Mouse (Mus musculus): ENCODE measurements around the gene Gm49510. TPM values are rescaled to one million over a fixed set of nuclear protein-coding genes. Genes with fewer than 3 reads are reported as not detected.
A peak's percentile ranks its signal among the peaks of the same experiment; 100 is the strongest.

Gene Gm49510
- total and polyA plus RNA-seq, 3 experiments: 0.17 to 0.27 TPM; not detected in 1

GRCm38 (mm10) chr15:78931577-78931976 is 32.1 kb downstream of the Gm49510 start (continued):
- TF ChIP-seq TBP (IDR thresholded peaks at IDR 0.05; ENCODE audit: low read depth, low read length): peak; percentile 53; the same call in 1 of the 2 replicates
- no peak for TF ChIP-seq GABPA (IDR thresholded peaks at IDR 0.05; ENCODE audit: low read depth, low read length)
- TF ChIP-seq BHLHE40 (IDR thresholded peaks at IDR 0.05; ENCODE audit: borderline replicate concordance, low read depth, low read length): no peak
- no peak for TF ChIP-seq POLR2A (IDR thresholded peaks at IDR 0.05; ENCODE audit: control insufficient read depth in 1 of 2, insufficient read depth in 1 of 2, low read depth in 1 of 2, low read length in 2 of 2, poor library complexity in 1 of 2)
- TF ChIP-seq ZMIZ1 (IDR thresholded peaks at IDR 0.05; ENCODE audit: low read depth, low read length): no peak
- no peak for TF ChIP-seq TCF12 (IDR thresholded peaks at IDR 0.05; ENCODE audit: low read depth, low read length)
- no peak for TF ChIP-seq MEF2A (IDR thresholded peaks at IDR 0.05; ENCODE audit: extremely low read depth, insufficient replicate concordance, low read depth, low read length, poor library complexity, severe bottlenecking)
- TF ChIP-seq ZC3H11A (IDR thresholded peaks at IDR 0.05; ENCODE audit: low read depth, low read length): peak; percentile 53
- TF ChIP-seq KAT2A (conservative IDR thresholded peaks at IDR 0.05; ENCODE audit: low read depth, low read length): no peak
- TF ChIP-seq NRF1 (IDR thresholded peaks at IDR 0.05; ENCODE audit: insufficient read depth, low read depth, low read length, poor library complexity, severe bottlenecking): no peak
- no peak for TF ChIP-seq POLR2AphosphoS2 (IDR thresholded peaks at IDR 0.05; ENCODE audit: low read length)
- no peak for TF ChIP-seq EP300 (IDR thresholded peaks at IDR 0.05; ENCODE audit: low read depth in 1 of 2, low read length in 2 of 2)

GRCm38 (mm10) chr15:78934784-78935320 is 35.4 kb downstream of the Gm49510 start, which contains the start of gene Nol12:
Gene Nol12 (plus strand): TSS chr15:78934933.
- Histone ChIP-seq H3K9ac (ENCODE audit: control insufficient read depth, low read depth, low read length, poor library complexity, severe bottlenecking) (peak within 1 kb of the TSS; percentile 98), H3K27ac (ENCODE audit: control insufficient read depth, low read depth, low read length) (peak within 1 kb of the TSS; percentile 100), H3K9me3 (replicated peaks; ENCODE audit: insufficient read depth, low read length) (no peaks in the 10 kb centered on the region), H3K4me3 (ENCODE audit: control insufficient read depth in 1 of 2, insufficient read depth in 1 of 2, low read depth in 2 of 2, low read length in 2 of 2) (peak within 1 kb of the TSS; percentile 75 to 100), H3K36me3 (ENCODE audit: control insufficient read depth in 1 of 2, insufficient read depth in 2 of 2, low read length in 2 of 2) (peaks cover 0 to 12% of the 10 kb centered on the region in 2 experiments; a peak in 2 of 4 replicates), H3K4me1 (ENCODE audit: control insufficient read depth in 1 of 2, insufficient read depth in 2 of 2, low read length in 2 of 2) (peaks cover 0 to 21% of the 10 kb centered on the region in 2 experiments; a peak in 2 of 4 replicates), H3K79me2 (ENCODE audit: control insufficient read depth, insufficient read depth, low read length, poor library complexity) (peaks cover 13% of the 10 kb centered on the region), H3K27me3 (ENCODE audit: control insufficient read depth in 1 of 2, insufficient read depth in 2 of 2, low read length in 2 of 2) (no peaks in the 10 kb centered on the region)
- DNase-seq (ENCODE audit: low read depth, low spot score): peak; percentile 95
- TF ChIP-seq ZNF384 (IDR thresholded peaks at IDR 0.05; ENCODE audit: low read depth, low read length): 0 out of 2 replicates have a peak, but pooled peaks have one; percentile 8
- TF ChIP-seq POLR2AphosphoS2 (IDR thresholded peaks at IDR 0.05; ENCODE audit: low read length): peak; percentile 65
- TF ChIP-seq NRF1 (IDR thresholded peaks at IDR 0.05; ENCODE audit: insufficient read depth, low read depth, low read length, poor library complexity, severe bottlenecking): no peak
- TF ChIP-seq TAL1 (IDR thresholded peaks at IDR 0.05; ENCODE audit: low read length): no peak
- peak; percentile 87 for TF ChIP-seq MAX (IDR thresholded peaks at IDR 0.05; ENCODE audit: low read length)
- TF ChIP-seq USF2 (IDR thresholded peaks at IDR 0.05; ENCODE audit: borderline replicate concordance in 1 of 2, insufficient read depth in 1 of 2, low read depth in 1 of 2, low read length in 2 of 2): no peak
- TF ChIP-seq CHD1 (IDR thresholded peaks at IDR 0.05; ENCODE audit: low read depth, low read length): no peak
- TF ChIP-seq MYC (IDR thresholded peaks at IDR 0.05; ENCODE audit: low read depth, low read length): peak; percentile 98
- no peak for TF ChIP-seq POLR2AphosphoS5 (IDR thresholded peaks at IDR 0.05; ENCODE audit: borderline replicate concordance, low read depth, low read length)
- TF ChIP-seq JUND (IDR thresholded peaks at IDR 0.05; ENCODE audit: low read depth, low read length): no peak
- TF ChIP-seq POLR2A (IDR thresholded peaks at IDR 0.05; ENCODE audit: control insufficient read depth in 1 of 2, insufficient read depth in 1 of 2, low read depth in 1 of 2, low read length in 2 of 2, poor library complexity in 1 of 2): peak; percentile 79 to 86
- TF ChIP-seq USF1 (IDR thresholded peaks at IDR 0.05; ENCODE audit: low read depth, low read length): 0 out of 2 replicates have a peak, but pooled peaks have one; percentile 11
- 0 out of 2 replicates have a peak, but pooled peaks have one; percentile 2 for TF ChIP-seq GATA1 (IDR thresholded peaks at IDR 0.05; ENCODE audit: low read depth, low read length)
- peak; percentile 20 for TF ChIP-seq TCF12 (IDR thresholded peaks at IDR 0.05; ENCODE audit: low read depth, low read length)
- no peak for TF ChIP-seq SMC3 (IDR thresholded peaks at IDR 0.05; ENCODE audit: low read depth, low read length)
- TF ChIP-seq CHD2 (IDR thresholded peaks at IDR 0.05; ENCODE audit: low read length): no peak
- TF ChIP-seq GABPA (IDR thresholded peaks at IDR 0.05; ENCODE audit: low read depth, low read length): no peak
- TF ChIP-seq EP300 (IDR thresholded peaks at IDR 0.05; ENCODE audit: low read depth in 1 of 2, low read length in 2 of 2): no peak
- no peak; the same call in 1 of the 2 replicates for TF ChIP-seq E2F4 (IDR thresholded peaks at IDR 0.05; ENCODE audit: borderline replicate concordance, low read depth, low read length)
- TF ChIP-seq RAD21 (IDR thresholded peaks at IDR 0.05; ENCODE audit: low read depth, low read length): no peak
- TF ChIP-seq HCFC1 (IDR thresholded peaks at IDR 0.05; ENCODE audit: low read depth, low read length): peak; percentile 91
- no peak; the same call in 1 of the 2 replicates for TF ChIP-seq KAT2A (conservative IDR thresholded peaks at IDR 0.05; ENCODE audit: low read depth, low read length)
- peak; percentile 63; the same call in 1 of the 2 replicates for TF ChIP-seq TBP (IDR thresholded peaks at IDR 0.05; ENCODE audit: low read depth, low read length)
- peak; percentile 96 for TF ChIP-seq SIN3A (IDR thresholded peaks at IDR 0.05; ENCODE audit: low read length)
- TF ChIP-seq RCOR1 (IDR thresholded peaks at IDR 0.05; ENCODE audit: low read depth, low read length): no peak
- TF ChIP-seq MXI1 (IDR thresholded peaks at IDR 0.05; ENCODE audit: low read depth, low read length): peak; percentile 92
- TF ChIP-seq MYB (IDR thresholded peaks at IDR 0.05; ENCODE audit: low read depth, low read length): no peak
- no peak for TF ChIP-seq ZKSCAN1 (IDR thresholded peaks at IDR 0.05; ENCODE audit: low read depth, low read length)

Data from MEL (cell line).